Mouse (Mus musculus): ENCODE data around the gene Jade1. TPM values are rescaled to one million over a fixed set of nuclear protein-coding genes. Genes with fewer than 3 reads are reported as not detected.
A peak's percentile ranks its signal among the peaks of the same experiment; 100 is the strongest.

Jade1 gene
- polyA plus RNA-seq (2012; rRNA removed), result 31.3 and 31.4 TPM in 2 replicates

DNA sequence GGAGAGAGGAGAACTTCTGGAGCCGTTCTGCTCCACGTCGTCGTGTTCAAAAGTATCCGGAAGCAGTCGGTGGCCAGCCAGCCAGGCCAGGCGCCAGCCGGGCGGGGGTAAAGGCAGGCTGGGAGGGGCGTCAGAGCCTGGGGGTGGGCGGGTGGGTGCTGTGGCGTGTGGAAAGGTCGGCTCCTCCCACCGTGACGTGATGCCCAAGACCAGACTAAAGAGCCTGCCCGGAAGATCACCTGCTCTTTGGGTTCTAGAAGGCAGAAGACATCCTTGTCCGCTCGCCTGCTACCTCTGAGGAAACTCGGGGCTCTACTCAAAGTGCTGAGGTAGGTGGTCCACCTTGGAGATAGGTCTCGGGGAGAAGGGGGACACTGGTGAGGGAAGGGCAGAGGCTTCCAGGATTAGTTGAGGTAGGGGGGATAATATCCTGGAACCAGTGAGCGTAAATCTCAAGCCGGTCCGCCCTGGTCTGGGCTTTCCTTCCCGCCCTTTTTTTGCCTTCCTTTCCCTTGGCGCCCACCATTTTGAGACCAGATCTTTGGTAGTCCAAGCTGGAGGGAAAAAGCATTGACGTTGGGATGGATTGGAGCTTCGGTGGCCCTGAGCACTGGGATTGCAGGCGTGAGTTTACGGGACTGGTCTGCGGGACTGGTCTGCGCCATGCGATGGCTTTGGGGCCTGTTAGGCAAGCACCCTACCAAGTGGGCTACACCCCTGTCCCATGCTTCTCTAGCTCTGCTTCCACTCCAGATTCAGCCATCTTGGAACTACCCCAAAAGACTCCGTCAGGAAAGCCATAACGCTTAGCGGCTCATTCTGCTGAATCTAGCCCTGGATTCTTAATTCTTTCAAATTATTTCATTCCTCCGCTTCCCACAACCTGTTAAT, at the start of gene Jade1:
Jade1 (plus strand) TSS at position 241 of the 891 bp plus-strand sequence.
- DNase-seq (ENCODE audit: extremely low spot score in 1 of 2, low spot score in 1 of 2), result no peak

DNA sequence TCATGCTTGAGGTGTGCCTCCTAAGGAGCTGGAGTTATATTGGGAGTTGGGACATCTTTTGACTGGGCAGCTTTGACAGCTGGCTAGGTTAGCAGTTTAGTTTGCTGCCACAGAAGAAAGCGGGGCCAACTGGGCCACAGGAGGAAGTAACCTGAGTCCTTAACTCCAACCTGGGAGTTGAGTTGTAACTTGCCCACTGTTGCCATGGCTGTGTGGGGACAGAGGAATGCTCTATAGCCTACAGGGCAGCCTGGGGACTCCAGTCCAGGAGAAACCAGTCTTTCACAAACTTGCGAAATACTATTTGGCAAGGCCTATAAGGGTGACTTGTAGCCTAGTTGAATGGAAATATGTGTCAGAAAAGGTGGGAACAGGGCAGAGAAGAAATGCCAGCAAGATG, 46.1 kb upstream of the Jade1 start:
- no peak for DNase-seq (ENCODE audit: extremely low spot score in 1 of 2, low spot score in 1 of 2)

- peak in 1 of 2 experiments; percentile 66 for DNase-seq (ENCODE audit: extremely low spot score in 1 of 2, low spot score in 1 of 2)
These were observed 45.3 kb upstream of the Jade1 start for GRCm38 (mm10) chr3:41510191-41510590.

GRCm38 (mm10) chr3:41510750-41511149, 44.8 kb upstream of the Jade1 start:
- DNase-seq (ENCODE audit: extremely low spot score in 1 of 2, low spot score in 1 of 2), result no peak

DNA sequence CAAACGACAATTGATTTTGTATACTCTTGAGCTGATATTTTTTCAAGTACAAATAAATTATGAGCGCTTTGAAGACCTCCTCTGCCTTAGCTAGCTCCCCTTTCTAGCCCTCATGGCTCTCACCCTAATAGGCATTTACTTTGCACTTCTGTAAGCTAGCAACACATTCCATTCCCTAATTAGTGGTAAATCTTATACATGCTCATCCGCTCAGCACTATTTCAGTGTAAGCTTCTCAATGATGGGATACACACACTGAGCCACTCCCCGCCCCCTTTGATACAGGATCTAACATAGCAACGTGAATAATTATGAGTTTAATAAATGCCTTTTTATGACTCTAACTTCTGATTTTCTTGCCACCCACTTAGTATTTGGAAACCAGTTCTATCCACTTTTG, 41.5 kb upstream of the Jade1 start:
- no peak for DNase-seq (ENCODE audit: extremely low spot score in 1 of 2, low spot score in 1 of 2)

- no peak for DNase-seq (ENCODE audit: extremely low spot score in 1 of 2, low spot score in 1 of 2)
These were observed 40.7 kb upstream of the Jade1 start for GRCm38 (mm10) chr3:41514683-41515305.

DNA sequence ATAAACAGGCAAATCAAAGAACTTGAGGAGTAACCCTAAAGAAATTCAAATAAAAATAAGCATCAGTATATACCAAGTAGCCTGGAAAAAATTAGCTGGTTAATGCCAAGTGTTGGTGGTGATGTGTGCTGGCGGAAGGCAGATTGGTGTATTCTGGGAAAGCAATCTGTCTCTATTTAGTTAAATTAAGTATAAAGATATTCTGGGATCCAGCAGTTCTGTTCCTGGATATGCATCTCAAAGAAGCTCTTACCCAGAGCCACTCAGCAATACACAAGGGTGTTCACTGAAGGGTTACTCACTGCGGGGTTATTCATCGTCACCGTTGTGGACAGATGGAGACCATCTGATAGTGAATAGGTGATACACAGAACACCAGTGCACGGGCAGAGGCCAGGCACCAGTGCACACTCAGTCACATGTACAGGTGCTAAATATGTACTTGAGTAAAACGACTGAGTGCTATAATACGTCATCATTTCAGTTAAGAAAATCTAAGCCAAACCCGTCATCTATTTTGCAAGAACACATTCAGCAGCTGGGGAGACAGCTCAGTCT, 38.5 kb upstream of the Jade1 start:
- peak in 1 of 2 experiments; percentile 16 for DNase-seq (ENCODE audit: extremely low spot score in 1 of 2, low spot score in 1 of 2)

GRCm38 (mm10) chr3:41520925-41521324, 34.6 kb upstream of the Jade1 start:
- no peak for DNase-seq (ENCODE audit: extremely low spot score in 1 of 2, low spot score in 1 of 2)

- no peak for DNase-seq (ENCODE audit: extremely low spot score in 1 of 2, low spot score in 1 of 2)
These were observed 33.8 kb upstream of the Jade1 start for GRCm38 (mm10) chr3:41521733-41522132.

- DNase-seq (ENCODE audit: extremely low spot score in 1 of 2, low spot score in 1 of 2), result no peak
These were observed 33.1 kb upstream of the Jade1 start for GRCm38 (mm10) chr3:41522226-41523005.

DNA sequence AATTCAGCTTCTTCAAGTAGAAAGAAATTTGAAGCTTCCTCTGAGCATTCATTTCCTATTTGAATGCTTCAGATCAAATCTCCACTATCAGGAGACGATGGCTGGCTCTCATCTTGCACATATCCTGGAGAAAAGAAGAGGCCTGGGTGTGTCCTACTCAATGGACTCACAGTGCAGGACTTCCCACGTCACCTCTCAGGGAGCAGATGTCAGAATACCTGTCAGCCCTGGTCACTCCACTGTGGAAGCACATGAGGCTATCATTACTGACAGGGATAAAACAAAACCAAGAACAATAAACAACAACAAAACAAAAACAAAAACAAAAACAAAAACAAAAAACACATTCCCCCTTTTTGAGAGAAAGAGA, 32.5 kb upstream of the Jade1 start:
- DNase-seq (ENCODE audit: extremely low spot score in 1 of 2, low spot score in 1 of 2), result no peak

- no peak for DNase-seq (ENCODE audit: extremely low spot score in 1 of 2, low spot score in 1 of 2)
These were observed 32.1 kb upstream of the Jade1 start for GRCm38 (mm10) chr3:41523460-41523859.

DNA sequence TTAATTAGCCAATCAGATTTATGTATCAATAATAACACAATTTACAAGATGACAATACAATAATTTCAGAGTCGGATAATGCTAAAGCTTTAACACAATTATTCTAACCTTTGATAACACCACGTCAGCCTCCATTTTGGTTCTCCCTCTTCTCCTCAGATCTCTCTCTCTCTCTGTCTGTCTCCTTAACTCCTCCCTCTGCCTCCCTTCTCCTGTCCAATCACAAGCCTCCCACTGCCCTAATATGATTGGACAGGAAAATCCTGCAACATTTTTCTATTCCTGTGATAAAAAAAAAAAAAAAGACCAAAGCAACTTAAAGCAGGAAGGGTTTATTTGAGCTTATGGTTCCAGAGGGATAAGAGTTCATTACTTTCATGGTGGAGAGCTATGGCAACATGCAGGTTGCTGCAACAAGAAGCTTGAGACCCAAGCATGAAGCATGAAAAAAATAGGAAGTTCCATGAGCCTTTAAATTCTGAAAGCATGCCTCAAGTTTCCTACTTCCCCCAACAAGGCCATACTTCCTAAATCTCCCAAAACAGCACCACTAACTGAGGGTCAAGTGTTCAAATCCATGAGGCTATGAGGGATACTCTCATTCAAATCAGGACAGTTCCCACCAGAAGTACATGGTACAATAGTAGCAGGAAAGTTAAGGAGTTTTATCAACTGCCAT, 27.1 kb upstream of the Jade1 start:
- DNase-seq (ENCODE audit: extremely low spot score in 1 of 2, low spot score in 1 of 2), result no peak

- DNase-seq (ENCODE audit: extremely low spot score in 1 of 2, low spot score in 1 of 2), result no peak
These were observed 25.4 kb upstream of the Jade1 start for GRCm38 (mm10) chr3:41530156-41530555.

DNA sequence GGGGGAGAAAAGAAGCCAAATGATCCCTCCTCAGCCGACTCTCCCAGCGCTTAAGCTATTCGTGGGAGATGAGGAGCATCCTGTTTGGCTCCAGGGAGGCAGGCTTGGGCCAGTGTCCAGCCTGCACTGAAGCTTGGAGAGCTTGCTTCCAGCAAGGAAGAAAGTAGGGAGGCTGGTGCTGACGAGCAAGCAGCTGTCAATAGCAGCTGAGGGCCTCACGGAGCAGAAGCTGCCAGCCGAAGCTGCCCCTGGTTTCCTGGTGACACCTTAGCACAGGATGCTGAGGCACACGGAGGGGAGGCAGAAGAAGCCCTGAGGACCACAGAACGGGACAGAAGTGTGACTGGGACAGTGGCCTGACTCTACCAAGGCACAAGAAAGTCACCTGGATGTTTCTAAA, 24.0 kb upstream of the Jade1 start:
- DNase-seq (ENCODE audit: extremely low spot score in 1 of 2, low spot score in 1 of 2), result no peak

- no peak for DNase-seq (ENCODE audit: extremely low spot score in 1 of 2, low spot score in 1 of 2)
These were observed 23.4 kb upstream of the Jade1 start for GRCm38 (mm10) chr3:41532109-41532508.

DNA sequence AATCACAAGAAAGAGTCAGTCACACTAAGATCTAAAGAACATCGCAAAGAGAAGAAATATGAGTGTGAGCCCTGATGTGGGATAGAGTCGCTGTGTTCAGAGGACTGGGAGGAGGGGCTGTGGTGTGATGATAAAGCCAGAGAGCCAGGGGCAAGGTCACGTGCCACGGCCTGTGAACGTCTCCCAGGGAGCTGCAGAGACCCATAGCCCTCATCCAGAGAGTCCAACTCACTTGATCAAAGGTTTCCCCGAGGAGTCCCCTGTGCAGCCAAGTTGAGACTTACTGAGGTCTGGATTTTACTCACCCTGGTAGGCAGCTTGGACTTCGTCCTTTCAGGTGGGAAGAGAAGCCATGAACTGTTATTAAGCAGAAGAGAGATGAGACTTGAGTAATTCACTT, 21.9 kb upstream of the Jade1 start:
- DNase-seq (ENCODE audit: extremely low spot score in 1 of 2, low spot score in 1 of 2), result no peak

DNA sequence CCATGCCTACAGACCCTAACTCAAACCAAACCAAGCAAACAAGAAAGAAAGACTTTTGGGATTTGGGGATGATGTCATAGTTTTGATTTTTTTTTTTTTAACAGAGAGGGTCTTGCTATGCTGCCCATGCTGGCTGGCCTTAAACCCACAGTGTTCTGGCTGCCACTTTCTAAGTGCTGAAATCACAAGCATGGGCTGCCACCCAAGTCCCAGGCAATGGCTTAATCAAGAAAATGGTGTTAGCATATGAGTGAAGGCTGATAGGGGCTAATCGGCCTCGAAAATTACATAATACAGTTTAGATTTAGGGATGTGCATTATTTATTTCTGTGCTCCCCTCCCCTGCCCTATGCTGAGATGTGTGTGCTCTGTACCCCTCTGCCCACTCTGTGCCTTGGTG, 17.6 kb upstream of the Jade1 start:
- no peak for DNase-seq (ENCODE audit: extremely low spot score in 1 of 2, low spot score in 1 of 2)

- DNase-seq (ENCODE audit: extremely low spot score in 1 of 2, low spot score in 1 of 2), result no peak
These were observed 14.2 kb upstream of the Jade1 start for GRCm38 (mm10) chr3:41541313-41541712.

GRCm38 (mm10) chr3:41544451-41544850, 11.1 kb upstream of the Jade1 start:
- peak in 1 of 2 experiments; percentile 11 for DNase-seq (ENCODE audit: extremely low spot score in 1 of 2, low spot score in 1 of 2)

Measured in frontal cortex, adult 2 months (tissue).